Mouse (Mus musculus) stomach, postnatal 0 days (tissue): ENCODE results near the gene Ispd.

Experiments
- CTCF ChIP-seq: IDR thresholded peaks from 2 replicates; pipeline ENCODE4 v1.5.1; 2016; ENCODE audit warnings: antibody characterized with exemption, low read depth, mild to moderate bottlenecking, moderate library complexity
- EP300 ChIP-seq: optimal IDR thresholded peaks from 2 replicates; pipeline ENCODE3; 2016; ENCODE audit warnings: antibody characterized with exemption

DNA sequence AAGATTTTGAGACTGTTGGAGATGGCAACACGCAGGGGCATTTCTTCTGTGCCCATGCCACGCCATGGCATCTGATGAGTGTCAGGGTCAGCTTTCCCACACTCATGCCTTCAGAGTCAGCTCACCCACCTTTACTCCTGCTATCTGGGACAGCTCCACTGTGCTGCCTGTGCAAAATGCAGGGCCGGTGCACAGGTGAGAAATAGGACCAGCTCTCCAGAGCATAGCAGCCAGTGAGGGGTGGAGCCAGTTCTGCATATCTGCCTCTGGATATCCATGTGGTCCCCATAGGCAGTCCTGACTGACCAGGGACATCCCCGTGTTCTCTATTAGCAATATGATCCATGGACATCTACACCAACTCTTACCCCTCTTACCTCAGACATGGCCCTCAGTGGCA lies 297.0 kb downstream of the Ispd start:
- no peak for TF ChIP-seq CTCF
- TF ChIP-seq EP300: no peak
